Mouse (Mus musculus) neural tube, embryonic 15.5 days (tissue): ENCODE measurements at regions not wholly inside any gene's neighbourhood (a gene's known extent, or its start where the extent isn't known, plus 50 kb on each side); places are given as distances from the start of the nearest gene placed in this dataset.

Experiments
- ATAC-seq: fragments of 200-750 bp; cut with Nextera tagmentation; 2 replicates; pipeline ENCODE4 v1.8.0; 2017; ENCODE audit warnings: mild to moderate bottlenecking, moderate TSS enrichment, moderate library complexity; ENCODE audit not compliant: low FRiP score
- H3K27ac ChIP-seq: fragments of 300-500 bp; sonication (generic); replicated peaks from 2 replicates; pipeline ENCODE4 v1.5.1; 2015; ENCODE audit warnings: mild to moderate bottlenecking, inconsistent platforms
- H3K27me3 ChIP-seq: fragments of 300-500 bp; sonication (generic); replicated peaks from 2 replicates; pipeline ENCODE4 v1.6.1; 2015; ENCODE audit warnings: inconsistent platforms
- H3K36me3 ChIP-seq: fragments of 300-500 bp; sonication (generic); 2 replicates; pipeline ENCODE4 v1.6.1; 2015; ENCODE audit warnings: inconsistent platforms
- H3K4me1 ChIP-seq: fragments of 300-500 bp; sonication (generic); 2 replicates; pipeline ENCODE4 v1.6.1; 2015; ENCODE audit warnings: inconsistent platforms
- H3K4me2 ChIP-seq: fragments of 300-500 bp; sonication (generic); 2 replicates; pipeline ENCODE4 v1.6.1; 2015; ENCODE audit warnings: inconsistent platforms, mild to moderate bottlenecking, moderate library complexity
- H3K4me3 ChIP-seq: fragments of 300-500 bp; sonication (generic); replicated peaks from 2 replicates; pipeline ENCODE4 v1.5.1; 2015; ENCODE audit warnings: mild to moderate bottlenecking, inconsistent platforms
- H3K9ac ChIP-seq: fragments of 300-500 bp; sonication (generic); replicated peaks from 2 replicates; pipeline ENCODE4 v1.6.1; 2015; ENCODE audit warnings: mild to moderate bottlenecking, inconsistent platforms
- H3K9me3 ChIP-seq: fragments of 300-500 bp; sonication (generic); replicated peaks from 2 replicates; pipeline ENCODE4 v1.6.1; 2016; ENCODE audit warnings: inconsistent platforms
- WGBS: fragments of 180-500 bp; shearing (Covaris S2); methylation state at CpG from one replicate; pipeline ENCODE4 v1.1.7; 2015; ENCODE audit warnings: mixed read lengths; 5-methylcytosine and 5-hydroxymethylcytosine counted together

- no peak overlapping the region for H3K4me2 ChIP-seq
- no peaks in the 10 kb centered on the region for H3K4me1 ChIP-seq
- H3K4me3 ChIP-seq: no peak overlapping the region
- no peaks in the 10 kb centered on the region for H3K27me3 ChIP-seq
- no peak overlapping the region for H3K9ac ChIP-seq
- no peaks in the 10 kb centered on the region for H3K36me3 ChIP-seq
- 85% methylated on average over 2 of the region's 2 CpGs for WGBS
- no peaks in the 10 kb centered on the region for H3K9me3 ChIP-seq
- H3K27ac ChIP-seq: no peak overlapping the region
- no peak for ATAC-seq
Observed at GRCm38 (mm10) chr9:52458518-52458917, 221.1 kb downstream of the AI593442 start.

- Histone ChIP-seq H3K4me2 (no peak overlapping the region), H3K27me3 (no peaks in the 10 kb centered on the region), H3K4me3 (no peak overlapping the region), H3K9ac (no peak overlapping the region), H3K4me1 (no peaks in the 10 kb centered on the region), H3K9me3 (no peaks in the 10 kb centered on the region), H3K27ac (no peak overlapping the region), H3K36me3 (no peaks in the 10 kb centered on the region)
- no peak for ATAC-seq
- 82% methylated on average over 2 of the region's 2 CpGs for WGBS
Observed at GRCm38 (mm10) chr9:52454445-52454844, 225.1 kb downstream of the AI593442 start.

GRCm38 (mm10) chr9:52451792-52452191 is 227.8 kb downstream of the AI593442 start:
- no peak for ATAC-seq
- Histone ChIP-seq H3K4me1 (no peaks in the 10 kb centered on the region), H3K36me3 (no peaks in the 10 kb centered on the region), H3K9me3 (no peaks in the 10 kb centered on the region), H3K9ac (no peak overlapping the region), H3K27me3 (no peaks in the 10 kb centered on the region), H3K4me3 (no peak overlapping the region), H3K27ac (no peak overlapping the region), H3K4me2 (no peak overlapping the region)
- 95% methylated on average over 3 of the region's 3 CpGs for WGBS

- ATAC-seq: no peak
- H3K36me3 ChIP-seq: no peaks in the 10 kb centered on the region
Observed at GRCm38 (mm10) chr9:52448245-52448644, 231.3 kb downstream of the AI593442 start.

GRCm38 (mm10) chr9:52443228-52443627 is 236.4 kb downstream of the AI593442 start:
- H3K4me1 ChIP-seq: no peaks in the 10 kb centered on the region
- H3K27ac ChIP-seq: no peak overlapping the region
- H3K9ac ChIP-seq: no peak overlapping the region
- H3K36me3 ChIP-seq: no peaks in the 10 kb centered on the region
- WGBS: 93% methylated on average over 7 of the region's 7 CpGs
- no peaks in the 10 kb centered on the region for H3K27me3 ChIP-seq
- ATAC-seq: no peak
- no peaks in the 10 kb centered on the region for H3K9me3 ChIP-seq
- H3K4me2 ChIP-seq: no peak overlapping the region
- no peak overlapping the region for H3K4me3 ChIP-seq

More at GRCm38 (mm10) chr9:52448245-52448644, 231.3 kb downstream of the AI593442 start:
- no peak overlapping the region for H3K27ac ChIP-seq
- H3K4me3 ChIP-seq: no peak overlapping the region
- H3K9ac ChIP-seq: no peak overlapping the region
- H3K27me3 ChIP-seq: no peaks in the 10 kb centered on the region
- no peaks in the 10 kb centered on the region for H3K4me1 ChIP-seq
- no peaks in the 10 kb centered on the region for H3K9me3 ChIP-seq
- no peak overlapping the region for H3K4me2 ChIP-seq

- no peak overlapping the region for H3K4me2 ChIP-seq
- H3K9ac ChIP-seq: no peak overlapping the region
- H3K36me3 ChIP-seq: no peaks in the 10 kb centered on the region
- H3K27ac ChIP-seq: no peak overlapping the region
- no peaks in the 10 kb centered on the region for H3K4me1 ChIP-seq
- H3K9me3 ChIP-seq: no peaks in the 10 kb centered on the region
- WGBS: 51% methylated on average over 4 of the region's 4 CpGs
- ATAC-seq: no peak
- H3K4me3 ChIP-seq: no peak overlapping the region
- no peaks in the 10 kb centered on the region for H3K27me3 ChIP-seq
Observed at GRCm38 (mm10) chr9:52434215-52434614, 245.4 kb downstream of the AI593442 start.

DNA sequence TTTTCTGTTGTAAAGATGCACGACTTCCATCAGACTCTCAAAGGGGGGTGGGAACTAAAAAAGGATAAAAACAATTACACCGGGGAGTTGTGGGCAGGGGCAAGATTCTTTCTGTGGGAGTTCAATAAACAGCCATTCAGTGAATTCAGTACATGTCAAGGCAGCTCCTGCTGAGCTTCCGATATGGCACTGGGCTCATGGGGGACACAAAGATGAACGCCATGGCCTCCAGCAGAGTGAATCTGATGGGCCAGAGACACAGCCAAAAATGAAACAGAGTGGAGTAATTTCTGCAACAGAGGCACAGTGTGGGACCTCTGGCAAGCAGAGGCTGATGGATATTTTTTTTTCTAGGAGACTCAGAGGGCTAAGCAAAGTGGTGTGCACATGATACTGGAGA is 254.2 kb downstream of the AI593442 start:
- no peak for ATAC-seq
- Histone ChIP-seq H3K4me2 (no peak overlapping the region), H3K36me3 (no peaks in the 10 kb centered on the region), H3K9ac (no peak overlapping the region), H3K9me3 (no peaks in the 10 kb centered on the region), H3K27ac (no peak overlapping the region), H3K4me1 (0 out of 2 replicates have a peak, but pooled peaks cover 2% of the 10 kb centered on the region), H3K27me3 (no peaks in the 10 kb centered on the region), H3K4me3 (no peak overlapping the region)
- WGBS: 12% methylated on average over 4 of the region's 4 CpGs

GRCm38 (mm10) chr9:52422622-52423021 is 254.2 kb upstream of the Zc3h12c start:
- Histone ChIP-seq H3K9me3 (no peaks in the 10 kb centered on the region), H3K27me3 (no peaks in the 10 kb centered on the region), H3K36me3 (no peaks in the 10 kb centered on the region), H3K27ac (no peak overlapping the region), H3K4me3 (no peak overlapping the region), H3K4me1 (0 out of 2 replicates have a peak, but pooled peaks cover 2% of the 10 kb centered on the region), H3K9ac (no peak overlapping the region), H3K4me2 (no peak overlapping the region)
- WGBS: 74% methylated on average over 3 of the region's 3 CpGs
- ATAC-seq: no peak

- Histone ChIP-seq H3K4me2 (no peak overlapping the region), H3K9ac (no peak overlapping the region), H3K36me3 (no peaks in the 10 kb centered on the region), H3K9me3 (no peaks in the 10 kb centered on the region), H3K27me3 (no peaks in the 10 kb centered on the region), H3K27ac (no peak overlapping the region), H3K4me1 (no peaks in the 10 kb centered on the region), H3K4me3 (no peak overlapping the region)
- WGBS: 80% methylated on average over 6 of the region's 6 CpGs
- no peak for ATAC-seq
Observed at GRCm38 (mm10) chr9:52415706-52416105, 247.3 kb upstream of the Zc3h12c start.

- H3K36me3 ChIP-seq: no peaks in the 10 kb centered on the region
- H3K9ac ChIP-seq: no peak overlapping the region
- ATAC-seq: no peak
- H3K27me3 ChIP-seq: no peaks in the 10 kb centered on the region
- H3K4me2 ChIP-seq: no peak overlapping the region
- H3K9me3 ChIP-seq: no peaks in the 10 kb centered on the region
- H3K27ac ChIP-seq: no peak overlapping the region
- no peaks in the 10 kb centered on the region for H3K4me1 ChIP-seq
- WGBS: 86% methylated on average over 6 of the region's 6 CpGs
- H3K4me3 ChIP-seq: no peak overlapping the region
Observed at GRCm38 (mm10) chr9:52407841-52408240, 239.5 kb upstream of the Zc3h12c start.

DNA sequence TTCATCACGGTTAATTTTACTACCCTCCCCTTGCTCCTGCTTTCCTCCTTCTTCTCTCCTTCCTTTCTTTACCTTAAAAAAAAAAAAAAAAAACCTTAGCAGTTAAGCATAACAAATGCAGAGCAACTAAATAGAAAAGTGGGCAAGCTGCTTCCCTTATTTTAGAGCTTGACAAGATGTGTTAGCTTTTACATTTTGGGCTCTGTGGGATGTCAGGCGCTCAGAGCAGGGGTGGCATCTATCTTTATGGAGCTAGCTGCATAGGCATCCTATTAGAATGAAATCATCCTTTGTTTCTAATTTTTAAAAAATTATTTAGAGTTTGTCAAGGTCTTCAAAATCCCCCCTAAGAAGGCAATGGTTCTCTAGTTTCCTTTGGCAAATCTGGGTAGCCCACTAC is 234.1 kb upstream of the Zc3h12c start:
- 72% methylated on average over 2 of the region's 2 CpGs for WGBS
- H3K4me3 ChIP-seq: no peak overlapping the region
- no peak overlapping the region for H3K4me2 ChIP-seq
- H3K9me3 ChIP-seq: no peaks in the 10 kb centered on the region
- no peak for ATAC-seq
- no peak overlapping the region for H3K9ac ChIP-seq
- H3K27ac ChIP-seq: no peak overlapping the region
- H3K4me1 ChIP-seq: no peaks in the 10 kb centered on the region
- no peaks in the 10 kb centered on the region for H3K36me3 ChIP-seq
- H3K27me3 ChIP-seq: no peaks in the 10 kb centered on the region

GRCm38 (mm10) chr9:52379031-52379430 is 210.7 kb upstream of the Zc3h12c start:
- H3K36me3 ChIP-seq: no peaks in the 10 kb centered on the region
- 46% methylated on average over 2 of the region's 2 CpGs for WGBS
- H3K27ac ChIP-seq: no peak overlapping the region
- H3K4me2 ChIP-seq: no peak overlapping the region
- no peaks in the 10 kb centered on the region for H3K27me3 ChIP-seq
- ATAC-seq: no peak
- no peak overlapping the region for H3K4me3 ChIP-seq
- H3K9ac ChIP-seq: no peak overlapping the region
- H3K4me1 ChIP-seq: no peaks in the 10 kb centered on the region
- no peaks in the 10 kb centered on the region for H3K9me3 ChIP-seq

GRCm38 (mm10) chr9:52377761-52378160 is 209.4 kb upstream of the Zc3h12c start:
- no peak for ATAC-seq
- Histone ChIP-seq H3K27me3 (no peaks in the 10 kb centered on the region), H3K9ac (no peak overlapping the region), H3K36me3 (no peaks in the 10 kb centered on the region), H3K4me2 (no peak overlapping the region), H3K27ac (no peak overlapping the region), H3K4me1 (no peaks in the 10 kb centered on the region), H3K4me3 (no peak overlapping the region), H3K9me3 (no peaks in the 10 kb centered on the region)
